Mouse (Mus musculus) heart, adult 2 months (tissue): ENCODE results near the gene Arl5c. TPM values are rescaled to one million over a fixed set of nuclear protein-coding genes. Genes with fewer than 3 reads are reported as not detected.
A peak's percentile ranks its signal among the peaks of the same experiment; 100 is the strongest.

Experiments used
- DNase-seq, 2 experiments: peaks; one replicate each; pipeline ENCODE4 v3.0.0; 2021
- H3K27ac ChIP-seq: fragments of 200-600 bp; 2 replicates; pipeline ENCODE4 v1.8.1; 2022
- H3K27me3 ChIP-seq: fragments of 200-500 bp; 2 replicates; pipeline ENCODE4 v1.6.1; 2012; ENCODE audit warnings: mild to moderate bottlenecking, low read length, inconsistent platforms, mixed read lengths; ENCODE audit not compliant: control insufficient read depth, insufficient read depth
- H3K36me3 ChIP-seq: fragments of 200-500 bp; 2 replicates; pipeline ENCODE4 v1.6.1; 2012; ENCODE audit warnings: low read length, inconsistent platforms; ENCODE audit not compliant: control insufficient read depth, insufficient read depth
- H3K4me1 ChIP-seq: fragments of 200-500 bp; 2 replicates; pipeline ENCODE4 v1.6.1; 2011; ENCODE audit warnings: low read length; ENCODE audit not compliant: control insufficient read depth, insufficient read depth
- H3K4me3 ChIP-seq: fragments of 200-600 bp; 2 replicates; pipeline ENCODE4 v1.8.1; 2022
- H3K79me2 ChIP-seq: fragments of 200-500 bp; replicated peaks from 2 replicates; pipeline ENCODE4 v1.6.1; 2012; ENCODE audit warnings: mild to moderate bottlenecking, inconsistent platforms, low read length, moderate library complexity, mixed read lengths; ENCODE audit not compliant: control insufficient read depth, insufficient read depth
- H3K9ac ChIP-seq: fragments of 200-500 bp; 2 replicates; pipeline ENCODE4 v1.6.1; 2012; ENCODE audit warnings: low read depth, mild to moderate bottlenecking, control low read depth, inconsistent platforms, low read length, mixed read lengths
- CTCF ChIP-seq: fragments of 200-600 bp; IDR thresholded peaks from 2 replicates; pipeline ENCODE4 v1.8.1; 2022; ENCODE audit warnings: antibody characterized with exemption, mild to moderate bottlenecking, moderate library complexity
- EP300 ChIP-seq: fragments of 200-500 bp; IDR thresholded peaks from 2 replicates; pipeline ENCODE4 v1.6.1; 2011; ENCODE audit warnings: low read depth, low read length, control low read depth; ENCODE audit not compliant: insufficient read depth
- POLR2A ChIP-seq: fragments of 200-500 bp; IDR thresholded peaks from 2 replicates; pipeline ENCODE4 v1.6.1; 2011; ENCODE audit warnings: mild to moderate bottlenecking, low read depth, low read length, control low read depth; ENCODE audit not compliant: insufficient read depth
- WGBS: fragments of 180-500 bp; shearing (Covaris S2); methylation state at CpG from one replicate; pipeline ENCODE4 v1.1.7; 2018; 5-methylcytosine and 5-hydroxymethylcytosine counted together
- intact Hi-C: fragments of 180-260 bp; cut with DNase I; formaldehyde crosslinking; loops from one replicate; pipeline ENCODE4 v1.15.1; 2025
- polyA plus RNA-seq: library from polyadenylated mRNA; depleted of rRNA; stranded (reverse); fragments of >200 nt; gene quantifications from 2 replicates; pipeline ENCODE4 v1.2.3, GENCODE M21; 2012
- total RNA-seq, 2 experiments: library from RNA; stranded (reverse); gene quantifications; 2 replicates each; pipeline ENCODE4 v1.2.3; 2021

Gene Arl5c
- total and polyA plus RNA-seq, 3 experiments: 0.66 to 2.8 (median 0.70) TPM

- H3K36me3 ChIP-seq: no peaks in the 10 kb centered on the region
- H3K79me2 ChIP-seq: no peaks in the 10 kb centered on the region
- TF ChIP-seq EP300 (no peak), POLR2A (no peak), CTCF (0 out of 2 replicates have a peak, but pooled peaks have one; percentile 9)
- intact Hi-C loops: no loop called here
- no peak overlapping the region for H3K27ac ChIP-seq
- 1% methylated on average over 25 of the region's 27 CpGs for WGBS
- H3K4me3 ChIP-seq: peak overlapping the region; percentile 28
- no peaks in the 10 kb centered on the region for H3K27me3 ChIP-seq
- DNase-seq: peak; percentile 59 to 63
- H3K9ac ChIP-seq: peak overlapping the region; percentile 4; the same call in 1 of the 2 replicates
- H3K4me1 ChIP-seq: peaks cover 1% of the 10 kb centered on the region; the same call in 1 of the 2 replicates
These were observed 40.0 kb upstream of the Arl5c start for GRCm38 (mm10) chr11:98035977-98036377.

DNA sequence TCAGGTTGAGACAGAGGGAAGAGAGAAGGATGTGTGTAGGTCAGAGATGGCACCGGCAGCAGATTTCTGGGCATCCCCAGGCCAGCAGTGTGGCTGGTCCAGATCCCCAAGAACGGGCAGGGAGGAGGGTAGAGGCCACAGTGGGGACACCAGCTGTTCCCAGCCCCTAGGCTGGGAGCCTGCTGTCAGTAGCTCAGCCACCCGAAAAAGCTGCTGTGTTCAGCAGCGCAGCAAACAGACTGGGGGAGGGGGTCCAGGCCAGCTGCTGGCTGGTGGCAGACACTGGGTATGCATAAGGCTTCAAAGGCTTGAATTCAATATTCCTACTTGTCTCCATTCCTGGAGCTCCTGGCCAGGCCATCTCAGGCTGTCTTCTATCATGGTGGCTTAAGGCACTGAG is 38.9 kb upstream of the Arl5c start:
- H3K4me1 ChIP-seq: peaks cover 1% of the 10 kb centered on the region; the same call in 1 of the 2 replicates
- H3K36me3 ChIP-seq: no peaks in the 10 kb centered on the region
- intact Hi-C loops: no loop called here
- H3K4me3 ChIP-seq: no peak overlapping the region
- H3K79me2 ChIP-seq: no peaks in the 10 kb centered on the region
- H3K27ac ChIP-seq: no peak overlapping the region
- WGBS: 72% methylated on average over 4 of the region's 4 CpGs
- no peaks in the 10 kb centered on the region for H3K27me3 ChIP-seq
- DNase-seq: no peak
- TF ChIP-seq POLR2A (no peak), EP300 (no peak), CTCF (no peak)
- H3K9ac ChIP-seq: no peak overlapping the region

- no peak overlapping the region for H3K27ac ChIP-seq
- DNase-seq: no peak
- H3K9ac ChIP-seq: no peak overlapping the region
- intact Hi-C loops: no loop called here
- H3K4me1 ChIP-seq: peaks cover 1% of the 10 kb centered on the region; the same call in 1 of the 2 replicates
- WGBS: 79% methylated on average over 5 of the region's 5 CpGs
- TF ChIP-seq POLR2A (no peak), EP300 (no peak), CTCF (no peak)
- H3K36me3 ChIP-seq: no peaks in the 10 kb centered on the region
- H3K27me3 ChIP-seq: no peaks in the 10 kb centered on the region
- H3K79me2 ChIP-seq: no peaks in the 10 kb centered on the region
- H3K4me3 ChIP-seq: no peak overlapping the region
These were observed 38.1 kb upstream of the Arl5c start for GRCm38 (mm10) chr11:98034061-98034460.

- intact Hi-C loops: loop anchor here (1.0 kb wide), 1 partner anchor 44 kb away; no protein-coding TSS in a partner anchor
- DNase-seq: peak; percentile 63 to 85
- H3K4me1 ChIP-seq: peaks cover 1% of the 10 kb centered on the region; the same call in 1 of the 2 replicates
- peaks cover 4% of the 10 kb centered on the region; the same call in 1 of the 2 replicates for H3K36me3 ChIP-seq
- no peaks in the 10 kb centered on the region for H3K27me3 ChIP-seq
- H3K4me3 ChIP-seq: no peak overlapping the region
- no peak overlapping the region for H3K9ac ChIP-seq
- WGBS: 5% methylated on average over 5 of the region's 5 CpGs
- no peak overlapping the region for H3K27ac ChIP-seq
- peaks cover 3% of the 10 kb centered on the region for H3K79me2 ChIP-seq
- peak; percentile 75; the same call in 1 of the 2 replicates for TF ChIP-seq EP300
- TF ChIP-seq CTCF: peak; percentile 94
- peak; percentile 43; the same call in 1 of the 2 replicates for TF ChIP-seq POLR2A
These were observed 35.4 kb upstream of the Arl5c start for GRCm38 (mm10) chr11:98031443-98031770.

GRCm38 (mm10) chr11:98030701-98031442 is 34.9 kb upstream of the Arl5c start:
- no peak for DNase-seq
- TF ChIP-seq CTCF (no peak), POLR2A (no peak), EP300 (no peak)
- intact Hi-C loops: loop anchor here (1.0 kb wide), 1 partner anchor 44 kb away; no protein-coding TSS in a partner anchor
- Histone ChIP-seq H3K79me2 (peaks cover 3% of the 10 kb centered on the region), H3K27ac (no peak overlapping the region), H3K4me3 (no peak overlapping the region), H3K9ac (no peak overlapping the region), H3K36me3 (peaks cover 4% of the 10 kb centered on the region; the same call in 1 of the 2 replicates), H3K27me3 (no peaks in the 10 kb centered on the region), H3K4me1 (no peaks in the 10 kb centered on the region; the same call in 1 of the 2 replicates)
- WGBS: 63% methylated on average over 5 of the region's 5 CpGs

GRCm38 (mm10) chr11:98027785-98028184 is 31.8 kb upstream of the Arl5c start:
- no peak for TF ChIP-seq EP300
- no peak for TF ChIP-seq CTCF
- no peak for TF ChIP-seq POLR2A

More at GRCm38 (mm10) chr11:98027785-98028184, 31.8 kb upstream of the Arl5c start:
- peak overlapping the region; percentile 99; the same call in 1 of the 2 replicates for H3K27ac ChIP-seq
- peaks cover 4% of the 10 kb centered on the region; the same call in 1 of the 2 replicates for H3K36me3 ChIP-seq
- intact Hi-C loops: loop anchor here (2.0 to 5.0 kb wide), 2 partner anchors 123 to 175 kb away; partner anchors contain the start of genes Cdk12 and Fbxl20
- peak overlapping the region; percentile 89 for H3K4me3 ChIP-seq
- peaks cover 3% of the 10 kb centered on the region for H3K79me2 ChIP-seq
- peak overlapping the region; percentile 96 for H3K9ac ChIP-seq
- no peak for DNase-seq
- H3K4me1 ChIP-seq: no peaks in the 10 kb centered on the region; the same call in 1 of the 2 replicates
- H3K27me3 ChIP-seq: no peaks in the 10 kb centered on the region
- WGBS: 13% methylated on average over 7 of the region's 7 CpGs
